Mouse (Mus musculus): ENCODE measurements around the gene Cenpf. TPM values are rescaled to one million over a fixed set of nuclear protein-coding genes. Genes with fewer than 3 reads are reported as not detected.

Cenpf gene
- polyA plus RNA-seq, 1 experiment, result 6.0 TPM

DNA sequence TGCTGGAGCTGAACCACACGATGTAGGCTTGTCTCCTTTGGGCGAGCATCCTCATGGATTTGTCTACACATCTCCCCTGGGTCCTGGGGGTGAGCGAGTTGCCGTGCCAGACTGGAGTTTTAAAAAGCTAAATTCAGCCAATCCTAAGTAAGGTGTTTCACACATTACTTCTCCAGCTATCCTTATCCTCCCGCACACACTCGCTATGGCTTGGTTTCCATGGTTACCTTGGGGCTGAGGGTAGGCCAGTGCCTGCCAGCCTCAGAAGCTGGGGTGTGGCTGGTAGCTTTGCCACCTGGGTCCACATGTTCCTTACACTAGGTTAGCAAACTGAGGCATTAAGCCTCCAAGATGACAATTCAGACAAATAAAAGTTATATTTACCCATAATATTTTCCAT lies 48.3 kb downstream of the Cenpf start:
- WGBS, result 88% methylated on average over 6 of the region's 6 CpGs

DNA sequence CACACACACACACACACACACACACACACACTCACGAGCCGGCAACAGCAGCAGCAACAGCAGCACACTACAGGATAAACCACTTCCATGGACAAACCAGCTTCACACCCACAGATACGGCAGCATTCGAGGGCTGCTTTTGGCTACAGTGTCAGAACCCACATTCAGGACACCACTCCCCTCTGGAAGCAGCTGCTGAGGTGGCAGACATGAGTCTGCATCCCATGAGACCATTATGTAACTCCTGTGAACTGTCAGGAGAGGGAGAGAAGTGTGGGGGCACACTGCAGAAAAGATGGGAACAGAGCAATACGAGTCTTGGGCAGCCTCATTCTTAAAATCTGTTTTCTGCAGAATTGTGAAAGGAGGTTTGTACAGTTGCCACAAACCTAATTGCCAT lies 54.1 kb downstream of the Cenpf start:
- 41% methylated on average over 5 of the region's 5 CpGs for WGBS
- DNase-seq (ENCODE audit: low read depth, low spot score), result no peak

More for the DNA sequence above, 48.3 kb downstream of the Cenpf start:
- DNase-seq (ENCODE audit: low read depth, low spot score), result no peak

DNA sequence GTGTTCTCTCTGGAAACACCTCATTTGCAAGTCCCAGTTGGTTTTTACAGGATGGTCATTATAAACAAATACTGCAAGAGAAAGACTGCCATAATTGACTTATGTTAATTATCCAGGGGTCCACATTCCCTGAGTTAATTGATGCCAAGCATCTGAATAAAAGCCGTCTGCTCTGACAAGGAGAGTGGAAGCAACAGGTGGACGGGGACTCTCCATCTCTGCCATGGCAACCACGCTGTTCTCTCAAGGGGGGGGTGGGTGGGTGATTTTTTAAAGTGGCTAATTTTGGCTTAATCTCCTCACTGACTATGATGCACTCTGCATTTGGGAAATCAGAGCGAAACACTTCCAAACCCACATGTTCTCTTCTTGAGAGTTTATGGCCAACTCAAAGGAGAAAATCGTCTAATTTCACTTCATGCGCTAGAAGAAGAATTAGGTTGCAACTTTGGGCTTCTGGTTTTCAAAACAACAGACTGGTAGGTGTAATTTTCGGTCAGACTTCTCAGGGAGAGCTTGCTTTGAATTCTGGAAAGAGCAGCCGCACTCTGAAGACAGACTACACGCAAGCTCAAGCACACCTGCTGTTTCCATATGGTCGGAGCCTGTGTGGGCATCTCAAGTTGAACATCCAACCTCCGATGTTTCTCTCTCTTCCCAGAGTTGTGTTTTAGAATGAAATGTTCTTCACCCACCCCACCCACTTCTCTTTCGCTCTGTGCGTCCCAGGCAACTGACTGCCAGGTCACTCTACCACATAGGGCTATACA lies 55.8 kb downstream of the Cenpf start:
- DNase-seq (ENCODE audit: low read depth, low spot score), result no peak
- WGBS, result 84% methylated on average over 13 of the region's 13 CpGs

DNA sequence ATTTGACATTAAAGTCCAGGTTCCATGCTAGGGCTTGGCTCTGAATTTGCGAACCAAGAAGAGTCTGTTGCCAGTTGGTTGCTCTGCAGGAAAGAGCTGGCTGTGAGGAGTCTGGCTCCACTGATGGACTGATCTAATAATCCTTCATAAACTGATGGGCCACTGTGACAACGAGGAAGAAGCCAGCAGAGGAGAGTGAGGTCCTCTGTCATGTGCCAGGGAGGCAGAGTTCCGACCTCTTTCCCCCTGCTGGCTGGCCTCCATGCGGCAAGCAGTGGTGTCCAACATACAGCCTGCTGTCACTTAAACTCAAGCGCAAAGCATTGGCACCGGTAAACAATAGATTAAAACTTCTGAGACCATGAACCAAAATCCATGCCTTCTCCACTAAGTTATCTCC lies 57.9 kb downstream of the Cenpf start:
- no peak for DNase-seq (ENCODE audit: low read depth, low spot score)
- 70% methylated on average over 6 of the region's 6 CpGs for WGBS

DNA sequence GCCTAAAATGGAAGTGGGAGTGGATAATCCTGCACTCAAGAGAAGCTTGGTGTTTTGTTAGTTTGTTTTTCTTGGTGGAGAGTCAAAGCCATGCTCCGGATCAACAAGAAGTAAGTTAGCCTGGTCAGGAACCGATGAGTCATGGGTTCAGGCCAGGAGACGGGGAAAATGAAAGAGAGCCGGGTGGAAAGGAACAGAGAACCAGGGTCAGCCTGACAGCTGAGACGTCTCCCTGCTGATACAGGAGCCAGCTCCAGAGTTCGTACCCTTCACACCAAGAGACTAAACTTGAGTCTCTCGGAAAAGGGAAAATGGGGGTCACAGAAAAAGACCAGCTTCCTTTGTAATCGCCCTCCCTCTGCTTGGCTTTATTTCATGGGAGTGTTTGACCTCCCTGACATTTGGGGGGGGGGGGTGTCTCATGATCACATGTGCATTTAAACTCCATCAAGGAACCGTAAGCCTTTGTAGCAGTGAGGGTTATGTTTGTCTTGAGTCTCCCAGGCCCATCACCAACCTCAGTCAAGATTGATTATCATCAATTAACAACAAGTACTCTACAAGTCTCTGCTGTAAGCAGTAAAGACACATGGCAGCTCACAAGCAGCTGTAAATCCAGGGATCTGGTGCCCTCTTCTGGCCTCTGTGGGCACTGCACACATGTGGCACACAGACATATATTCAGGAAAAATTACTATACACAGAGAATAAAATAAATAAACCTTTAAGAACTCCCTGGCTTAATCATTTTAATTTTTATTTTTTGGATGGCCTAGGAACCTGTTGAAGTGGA lies 59.7 kb downstream of the Cenpf start:
- no peak for DNase-seq (ENCODE audit: low read depth, low spot score)
- 61% methylated on average over 9 of the region's 9 CpGs for WGBS

DNA sequence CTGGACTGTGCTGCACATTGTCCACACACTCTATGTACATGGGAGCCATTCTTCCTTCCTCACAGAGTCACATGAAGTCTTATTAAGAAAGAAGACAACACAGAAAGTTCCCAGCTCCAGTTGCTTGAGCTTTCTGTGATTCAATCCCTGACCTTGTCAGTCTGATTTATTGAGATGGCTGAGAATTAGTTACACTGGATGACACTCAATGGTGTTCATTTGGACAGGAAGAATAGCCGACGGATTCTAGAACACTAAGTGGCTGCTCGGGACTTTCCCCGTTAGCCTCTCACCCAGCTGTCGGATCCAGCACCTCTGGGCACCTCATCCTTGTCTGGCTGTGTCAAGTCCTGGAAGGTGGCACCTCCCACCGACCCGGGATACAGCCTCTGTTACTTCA lies 63.1 kb downstream of the Cenpf start:
- no peak for DNase-seq (ENCODE audit: low read depth, low spot score)
- WGBS, result 84% methylated on average over 7 of the region's 7 CpGs

DNA sequence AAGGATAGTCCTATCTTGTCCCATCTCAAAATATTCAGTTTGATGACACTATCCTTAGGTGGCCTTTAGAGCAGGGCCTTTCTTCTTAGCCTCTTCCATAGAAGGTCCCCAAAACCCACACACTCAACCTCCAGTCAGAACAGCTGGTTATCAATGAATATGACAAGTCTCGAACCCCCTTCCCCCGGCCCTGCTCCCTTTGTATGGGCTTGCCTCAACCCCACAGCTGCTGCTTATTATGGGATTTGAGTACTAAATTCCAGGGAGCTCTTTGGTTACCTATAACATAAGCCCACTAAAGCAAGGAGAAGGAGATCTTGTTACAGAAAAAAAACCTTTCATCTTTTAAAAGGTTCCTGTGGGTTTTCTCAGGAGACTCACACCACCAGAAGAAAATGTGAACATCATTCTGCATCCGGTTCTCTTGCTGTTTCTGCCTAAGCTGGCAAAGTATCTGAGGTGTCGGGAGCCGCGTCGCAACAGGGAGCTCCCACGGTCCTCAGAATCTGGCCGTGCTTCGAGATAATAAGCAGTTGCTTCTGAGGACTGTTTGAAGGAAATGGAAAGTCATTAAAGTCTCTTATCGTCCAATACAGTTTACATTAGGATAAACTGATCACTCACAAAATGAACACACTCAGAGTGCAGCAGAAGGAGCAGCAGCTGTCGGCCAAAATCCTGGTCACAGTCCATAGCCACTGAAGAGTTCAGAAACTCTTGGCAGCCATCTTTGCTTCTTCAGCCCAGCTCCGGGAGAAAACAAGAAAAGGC lies 68.7 kb downstream of the Cenpf start:
- no peak for DNase-seq (ENCODE audit: low read depth, low spot score)

DNA sequence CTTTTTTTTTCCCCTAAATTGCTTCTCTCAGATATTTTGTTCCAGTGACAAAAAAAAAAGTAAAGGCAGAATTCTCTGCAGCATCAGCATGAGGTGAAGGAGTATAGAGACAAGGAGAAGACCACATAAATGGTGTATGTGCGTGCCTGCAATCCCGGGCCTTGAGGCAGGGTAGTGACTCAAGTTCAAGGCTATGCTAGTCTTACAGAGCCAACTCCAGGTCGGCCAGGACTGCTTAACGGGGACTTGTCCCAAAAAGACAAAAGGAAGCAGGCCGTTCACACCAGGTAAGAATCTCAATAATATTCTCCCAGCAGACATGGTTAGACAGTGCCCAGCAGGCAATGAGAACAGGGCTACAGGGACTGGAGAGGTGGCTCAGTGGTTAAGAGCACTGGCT lies 70.5 kb downstream of the Cenpf start:
- no peak for DNase-seq (ENCODE audit: low read depth, low spot score)
- WGBS, result 82% methylated on average over 5 of the region's 5 CpGs

More for the DNA sequence above, 68.7 kb downstream of the Cenpf start:
- 45% methylated on average over 13 of the region's 13 CpGs for WGBS

DNA sequence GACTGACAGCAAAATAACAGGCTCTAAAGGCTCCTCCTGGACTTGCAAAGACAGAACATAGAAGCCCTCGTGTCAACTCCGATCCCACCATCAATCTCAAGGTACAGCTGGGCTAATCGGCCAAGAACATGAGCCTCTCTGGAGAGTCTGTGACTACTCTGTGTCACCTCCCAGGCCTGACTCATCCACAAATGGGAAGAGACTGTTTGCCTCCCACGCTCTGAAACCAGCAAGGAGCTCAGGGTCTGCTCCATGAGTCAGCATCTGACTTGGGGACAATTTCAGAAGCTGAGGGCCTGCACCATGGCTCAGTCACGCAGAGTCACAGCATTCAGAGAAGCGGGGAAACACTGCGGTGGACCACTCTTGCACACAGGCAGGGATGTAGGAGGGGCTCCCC lies 72.6 kb downstream of the Cenpf start:
- no peak for DNase-seq (ENCODE audit: low read depth, low spot score)
- 80% methylated on average over 7 of the region's 7 CpGs for WGBS

DNA sequence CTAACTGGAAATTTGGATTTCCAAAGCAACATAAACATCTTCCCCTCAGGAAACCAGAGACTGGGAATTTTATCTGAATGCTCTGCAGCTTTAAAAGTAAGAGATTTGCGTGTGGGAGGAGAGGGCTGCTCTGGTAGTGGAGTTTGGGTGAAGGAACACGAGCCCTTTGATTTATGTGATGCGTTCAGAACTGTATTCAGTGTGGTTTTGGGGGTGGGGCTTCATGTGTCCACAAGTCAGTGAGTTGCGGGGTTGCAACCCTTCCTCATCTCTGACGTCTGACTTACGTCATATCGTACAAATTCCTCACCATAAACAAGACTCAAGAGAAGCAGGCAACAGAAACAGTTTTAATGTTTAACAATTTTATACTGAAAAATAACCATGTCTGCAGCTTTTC lies 74.8 kb downstream of the Cenpf start:
- DNase-seq (ENCODE audit: low read depth, low spot score), result no peak
- WGBS, result 46% methylated on average over 7 of the region's 7 CpGs

DNA sequence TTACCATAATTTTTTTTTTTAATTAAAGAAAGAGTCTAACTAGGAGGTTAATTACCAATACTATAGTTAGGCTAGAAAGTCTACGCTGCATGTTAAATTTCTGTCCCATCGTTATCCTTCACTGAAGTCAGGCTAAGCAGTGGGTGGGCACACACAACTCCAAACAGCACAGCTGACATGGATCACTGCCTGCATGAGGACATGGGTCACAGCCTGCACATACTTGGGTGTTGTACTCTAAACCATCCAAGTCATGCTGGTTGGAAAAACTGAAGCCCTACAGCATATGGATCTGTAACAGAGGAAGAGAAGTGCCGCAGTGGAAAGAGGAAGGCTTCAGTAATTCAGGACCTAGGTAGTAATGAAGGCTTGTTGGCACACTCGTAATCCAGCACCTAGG lies 76.1 kb downstream of the Cenpf start:
- no peak for DNase-seq (ENCODE audit: low read depth, low spot score)
- 73% methylated on average over 4 of the region's 4 CpGs for WGBS

DNA sequence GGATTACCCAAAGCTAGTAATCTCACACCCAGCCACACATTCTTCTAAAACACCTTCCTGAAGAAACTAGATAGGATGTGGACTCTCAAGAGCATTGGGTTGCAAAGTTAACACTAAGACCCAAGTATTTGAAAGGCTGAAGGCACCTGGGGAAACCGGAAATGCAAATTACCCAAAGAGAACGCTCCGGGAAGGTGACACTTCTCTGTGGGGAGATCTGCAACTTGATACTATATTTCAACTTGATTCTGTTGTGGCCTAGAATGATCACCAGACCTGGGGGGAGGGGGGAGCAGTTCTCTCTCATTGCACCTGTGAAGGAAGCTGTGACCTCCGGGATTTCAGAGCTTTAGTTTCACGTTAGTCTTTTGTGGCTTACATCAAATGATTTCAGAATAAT lies 79.2 kb downstream of the Cenpf start:
- DNase-seq (ENCODE audit: low read depth, low spot score), result no peak
- 20% methylated on average over 5 of the region's 5 CpGs for WGBS

DNA sequence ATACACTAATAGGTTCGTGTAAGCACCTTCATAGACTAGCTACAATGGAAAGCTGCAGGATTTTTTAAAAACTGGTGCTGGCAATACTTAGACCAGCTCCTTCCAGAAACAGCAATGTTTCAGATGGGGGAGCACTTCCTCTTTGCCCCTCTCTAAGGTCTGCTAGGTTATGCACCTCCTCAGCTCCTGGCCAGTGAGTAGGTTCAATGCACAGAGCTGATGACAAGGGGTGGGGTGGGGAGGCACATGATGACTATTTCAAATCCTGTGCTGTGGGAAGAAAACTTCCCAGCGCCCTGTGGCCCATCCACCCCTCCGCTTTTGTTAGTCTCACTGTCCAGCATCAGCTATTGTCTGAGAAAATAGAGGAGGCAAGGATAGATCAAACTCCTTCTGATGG lies 79.8 kb downstream of the Cenpf start:
- 86% methylated on average over 3 of the region's 3 CpGs for WGBS
- DNase-seq (ENCODE audit: low read depth, low spot score), result no peak

DNA sequence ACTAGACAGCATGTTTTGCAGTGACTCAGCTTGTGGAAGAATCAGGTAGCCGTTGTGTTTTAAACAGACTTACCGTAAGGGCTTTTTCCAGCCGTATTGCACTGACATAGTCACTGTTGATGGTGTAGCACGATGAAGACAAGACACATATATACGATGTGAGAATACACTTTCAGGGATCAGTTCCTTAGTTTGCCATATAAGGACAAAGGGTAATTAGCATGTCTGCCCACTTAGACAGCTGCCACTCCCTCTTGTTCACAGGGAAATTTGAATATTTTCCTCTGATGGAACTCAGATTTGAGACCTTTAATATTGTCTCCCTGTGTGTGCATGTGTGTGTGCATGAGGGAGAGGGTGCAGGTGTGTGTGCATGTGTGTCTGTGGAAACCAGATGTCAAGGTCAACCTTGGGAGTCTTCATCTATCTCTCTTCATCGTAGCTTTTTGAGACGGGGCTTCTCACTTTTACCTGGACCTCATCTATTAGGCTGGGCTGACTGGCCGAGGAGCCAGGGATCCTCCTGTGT lies 82.2 kb downstream of the Cenpf start:
- no peak for DNase-seq (ENCODE audit: low read depth, low spot score)
- WGBS, result 79% methylated on average over 8 of the region's 8 CpGs

DNA sequence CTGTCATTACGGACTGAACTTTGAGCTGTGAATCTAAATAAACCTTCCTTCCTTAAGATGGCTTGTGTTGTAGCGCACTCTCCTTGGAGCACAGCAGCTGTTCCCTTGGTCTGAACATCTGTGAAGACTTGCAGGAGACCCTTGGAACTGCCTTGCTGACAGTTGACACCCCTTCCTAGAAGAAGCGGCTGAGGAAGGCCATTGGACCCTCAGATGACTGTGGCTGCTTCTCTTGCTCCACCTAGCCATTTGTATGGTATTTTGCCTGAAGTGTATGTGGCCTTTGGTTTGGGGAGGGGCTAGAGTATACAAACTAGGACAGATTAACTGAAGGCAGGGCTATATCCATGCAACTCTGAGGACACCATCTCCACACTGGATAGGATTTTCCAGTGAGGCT lies 90.8 kb downstream of the Cenpf start:
- no peak for DNase-seq (ENCODE audit: low read depth, low spot score)
- 67% methylated on average over 3 of the region's 3 CpGs for WGBS

Other genes starting within 250 kb of the Cenpf start
- gene Ptpn14, start 40.2 kb upstream of the Cenpf start, polyA plus RNA-seq (2012; rRNA removed), result 2.1 and 2.5 TPM in 2 replicates
- 53.2 and 54.8 TPM in 2 replicates for gene Smyd2, start 234.3 kb upstream of the Cenpf start, polyA plus RNA-seq (2012; rRNA removed)

Measured in large intestine, adult 2 months (tissue).